Mouse (Mus musculus) left cerebral cortex, adult 8-10 months (tissue): ENCODE results near the gene Poc1a. TPM values are rescaled to one million over a fixed set of nuclear protein-coding genes. Genes with fewer than 3 reads are reported as not detected.

Experiments used
- DNase-seq, 2 experiments: peaks; one replicate each; pipeline ENCODE4 v3.0.0; 2022; ENCODE audit warnings: low spot score in 2 of 2
- total RNA-seq, 4 experiments: library from RNA; stranded (reverse); gene quantifications; 2 replicates each; pipeline ENCODE4 v1.2.4; 2022

Poc1a gene
- total RNA-seq, 4 experiments from 2014 or later, result 14.6 to 18.3 (median 16.7) TPM

DNA sequence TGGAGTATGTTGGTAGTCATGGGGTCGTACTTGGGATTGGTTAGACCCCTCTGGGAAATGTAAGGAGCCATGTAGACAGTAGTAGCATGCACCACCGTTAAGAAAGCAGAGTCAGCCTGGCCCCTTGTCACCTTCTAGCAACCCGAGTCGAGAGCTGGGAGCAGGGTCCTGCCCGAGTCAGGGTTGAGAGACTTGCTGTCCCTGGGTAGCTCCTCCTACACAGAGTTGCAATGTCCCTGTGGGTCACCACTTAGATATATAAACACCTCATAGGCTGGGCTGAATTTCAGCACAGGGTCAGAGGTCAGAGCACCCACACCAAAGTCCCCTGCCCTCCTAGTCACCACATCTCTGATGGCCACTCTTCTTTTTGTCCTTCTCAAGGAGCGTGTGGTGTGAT lies 20.1 kb downstream of the Poc1a start:
- no peak for DNase-seq

DNA sequence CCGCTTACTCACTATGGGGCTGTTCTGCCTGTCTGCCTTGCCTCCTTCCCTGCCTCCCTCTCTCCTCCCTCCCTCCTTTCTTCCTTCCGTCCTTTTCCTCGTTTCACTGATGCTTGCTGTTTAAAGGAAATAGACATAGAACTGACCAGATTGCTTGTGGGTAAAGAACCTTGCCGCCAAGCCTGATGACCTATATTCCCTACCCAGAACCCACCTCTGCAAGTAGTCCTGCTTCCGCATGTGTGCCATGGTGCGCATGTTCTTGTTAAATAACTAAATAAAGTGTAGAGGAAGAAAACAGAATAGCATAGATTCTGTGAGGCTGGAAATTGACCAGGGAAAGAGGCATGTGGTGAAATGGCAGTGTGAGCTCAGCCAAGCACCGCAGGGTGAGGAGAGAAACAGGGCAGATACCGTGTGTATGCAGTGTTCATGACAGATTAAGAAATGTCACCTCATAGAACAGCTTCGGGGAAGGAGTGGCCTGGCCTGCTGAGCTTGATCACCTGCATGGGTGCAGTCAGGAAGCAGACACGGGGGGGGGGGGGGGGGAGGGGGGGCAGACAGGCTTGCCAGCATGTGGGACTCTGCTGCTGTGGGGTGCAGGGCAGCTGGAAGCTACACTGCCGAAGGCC lies 20.7 kb downstream of the Poc1a start:
- DNase-seq, result no peak

DNA sequence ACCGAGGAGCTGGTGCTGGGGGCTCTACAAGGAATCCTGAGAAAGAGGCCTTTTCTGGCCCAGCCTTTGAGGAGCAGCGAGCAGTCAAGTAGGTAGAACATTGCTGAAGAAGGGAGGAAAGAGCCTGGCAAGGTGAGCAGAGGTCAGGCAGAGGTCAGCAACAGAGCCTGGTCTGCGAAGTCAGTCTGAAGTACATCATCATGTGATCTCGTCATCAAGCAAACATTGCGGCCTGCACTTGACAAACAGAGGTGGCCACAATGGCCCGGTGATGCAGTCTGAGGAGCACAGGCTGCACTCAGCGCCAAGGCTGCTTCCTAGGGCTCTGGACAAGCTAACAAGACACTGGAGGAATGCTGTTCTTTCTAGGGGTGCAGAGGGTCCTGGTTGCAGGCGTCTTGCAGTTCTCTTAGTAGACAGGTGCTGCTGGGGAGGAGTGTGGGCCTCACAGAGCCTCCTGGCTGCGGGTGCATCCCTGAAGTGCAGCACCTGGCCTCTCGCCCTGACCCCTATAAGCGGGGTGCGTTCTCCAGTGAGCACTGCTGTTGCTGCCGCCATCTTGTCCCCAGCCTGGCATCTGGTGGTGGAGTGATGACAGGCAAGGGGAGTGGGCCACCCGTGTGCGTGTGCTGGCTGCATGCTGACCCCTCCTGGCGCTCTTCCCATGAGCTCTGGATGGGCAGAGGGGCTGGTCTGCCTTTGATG lies 21.7 kb downstream of the Poc1a start:
- no peak for DNase-seq

DNA sequence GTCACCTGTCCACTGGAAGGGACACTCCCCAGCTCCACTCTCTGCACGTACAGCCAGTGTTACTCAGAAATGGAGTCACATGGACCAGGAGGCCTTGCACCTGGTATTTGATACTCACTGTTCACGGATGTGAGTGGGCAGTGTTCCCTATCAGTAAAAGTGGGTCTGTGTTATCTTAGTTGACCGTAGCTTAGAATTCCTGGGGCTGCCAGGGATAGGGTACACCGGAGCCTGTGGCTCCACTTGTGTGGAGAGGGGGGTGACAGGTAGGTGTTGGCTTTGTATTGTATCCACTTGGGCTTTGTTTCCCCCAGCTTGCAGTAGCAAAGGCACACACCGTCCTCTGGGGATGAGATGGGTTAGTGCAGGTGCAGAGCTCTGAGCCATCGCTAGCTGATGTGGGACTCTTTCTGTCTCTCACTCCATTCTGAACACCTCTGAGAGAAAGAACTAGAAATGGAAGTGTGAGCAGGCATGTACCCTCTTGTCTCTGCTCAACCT lies 22.6 kb downstream of the Poc1a start:
- DNase-seq, result no peak

DNA sequence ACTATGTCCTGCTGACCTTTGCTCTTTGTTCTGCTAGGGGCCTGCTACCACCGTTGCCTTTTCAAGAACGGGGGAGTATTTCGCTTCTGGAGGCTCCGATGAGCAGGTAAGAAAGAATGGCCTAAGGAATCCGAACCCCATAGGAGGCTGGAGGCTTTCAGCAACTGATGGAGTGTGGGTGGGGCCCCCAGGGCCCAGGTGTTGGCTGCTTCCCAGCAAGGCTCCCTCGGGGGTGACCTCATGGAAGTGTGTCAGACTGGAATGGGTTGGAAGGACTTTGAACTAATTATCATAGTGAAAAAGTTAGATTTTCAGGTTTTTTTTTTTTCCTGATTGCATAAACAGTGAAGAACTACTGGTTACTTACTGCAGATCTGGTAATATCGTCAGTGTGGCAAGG lies 24.4 kb downstream of the Poc1a start:
- DNase-seq, result no peak

DNA sequence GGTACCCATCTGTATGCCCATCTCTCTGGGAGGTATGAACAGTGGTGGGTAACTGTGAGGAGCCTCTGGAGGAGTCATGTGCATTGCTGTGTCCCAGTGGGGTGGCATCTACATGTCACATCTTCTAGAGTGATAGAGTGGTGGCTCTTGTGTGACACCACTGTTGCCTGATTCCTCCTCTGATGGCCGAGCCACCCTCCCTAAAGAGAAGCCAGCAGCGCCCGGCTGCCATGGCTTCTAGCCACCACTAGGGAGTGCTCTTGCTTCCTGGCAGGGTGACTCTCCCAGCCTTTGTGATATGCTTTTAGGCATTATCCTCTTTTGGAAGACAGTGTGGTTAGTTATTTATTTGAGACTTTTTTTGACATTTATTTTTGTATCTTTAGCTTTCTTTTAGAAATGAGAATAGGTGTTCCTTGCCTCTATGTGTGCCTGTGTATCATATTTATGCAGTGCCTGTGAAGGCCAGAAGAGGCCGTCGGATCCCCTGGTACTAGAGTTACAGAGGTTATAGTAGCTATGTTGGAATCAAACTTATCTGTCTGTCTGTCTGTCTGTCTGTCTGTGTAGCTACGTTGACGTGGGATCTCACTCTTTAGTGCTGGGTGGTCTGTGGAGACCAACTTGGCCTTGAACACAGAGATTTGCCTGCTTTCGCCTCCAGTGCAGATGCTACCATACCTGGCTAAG lies 25.9 kb downstream of the Poc1a start:
- DNase-seq, result peak in 1 of 2 experiments; percentile 64

DNA sequence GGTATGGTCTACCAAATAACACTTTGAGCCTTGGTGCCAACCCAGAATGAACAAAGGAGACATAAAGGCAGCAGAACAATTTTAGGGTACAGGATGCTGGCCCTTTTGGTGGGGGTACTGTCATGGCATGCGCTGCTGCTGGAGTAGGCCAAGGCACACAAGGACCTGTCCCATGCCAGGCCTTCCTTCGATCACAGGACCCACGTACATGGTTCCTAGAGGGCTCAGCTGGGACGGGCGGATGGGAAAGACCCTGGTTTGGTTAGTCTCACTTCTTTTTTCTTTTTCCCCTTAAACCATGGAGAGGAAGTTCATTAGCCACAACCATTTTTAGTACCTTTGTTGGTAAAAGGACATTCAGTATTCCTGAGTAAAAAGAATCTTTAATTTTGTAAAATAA lies 27.3 kb downstream of the Poc1a start:
- no peak for DNase-seq

DNA sequence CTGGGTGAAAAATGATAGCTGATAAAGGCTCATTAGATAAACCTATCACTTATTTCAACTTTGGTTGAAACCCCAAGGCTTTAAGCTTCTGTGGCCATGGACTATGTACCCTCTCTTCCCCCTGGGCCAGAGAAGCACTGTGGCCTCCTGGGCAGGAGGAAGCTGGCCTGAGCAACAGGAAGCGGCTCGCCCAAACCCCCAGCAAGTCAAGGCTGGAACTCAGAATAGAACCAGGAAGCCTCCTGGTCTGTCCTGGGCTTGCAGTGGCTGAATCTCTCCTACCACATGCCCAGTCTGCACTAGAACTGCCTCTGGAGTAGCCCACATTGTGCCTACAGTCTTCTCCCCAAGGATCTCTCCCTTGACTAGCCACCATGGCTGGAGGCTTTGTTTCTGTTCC lies 27.7 kb downstream of the Poc1a start:
- no peak for DNase-seq

DNA sequence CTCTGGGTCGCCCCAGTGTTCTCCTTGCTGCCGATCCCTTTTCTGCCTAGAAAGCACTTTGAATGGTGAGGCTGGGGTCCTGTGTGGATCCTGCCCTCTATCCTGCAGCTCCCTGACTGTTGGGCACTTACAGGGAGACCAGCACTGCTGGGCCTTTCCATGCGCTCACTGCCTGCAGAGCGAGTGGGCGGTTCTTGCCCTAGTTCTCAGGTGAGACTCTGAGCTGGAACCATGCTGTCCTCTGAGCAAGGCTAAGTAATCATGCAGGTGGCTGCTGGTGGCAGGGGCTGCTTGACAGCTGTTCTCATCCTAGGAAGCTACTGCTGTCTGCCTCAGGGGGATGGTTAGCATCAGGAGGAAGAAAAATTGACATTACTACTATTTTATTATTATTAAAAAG lies 28.1 kb downstream of the Poc1a start:
- DNase-seq, result peak in 1 of 2 experiments; percentile 64

DNA sequence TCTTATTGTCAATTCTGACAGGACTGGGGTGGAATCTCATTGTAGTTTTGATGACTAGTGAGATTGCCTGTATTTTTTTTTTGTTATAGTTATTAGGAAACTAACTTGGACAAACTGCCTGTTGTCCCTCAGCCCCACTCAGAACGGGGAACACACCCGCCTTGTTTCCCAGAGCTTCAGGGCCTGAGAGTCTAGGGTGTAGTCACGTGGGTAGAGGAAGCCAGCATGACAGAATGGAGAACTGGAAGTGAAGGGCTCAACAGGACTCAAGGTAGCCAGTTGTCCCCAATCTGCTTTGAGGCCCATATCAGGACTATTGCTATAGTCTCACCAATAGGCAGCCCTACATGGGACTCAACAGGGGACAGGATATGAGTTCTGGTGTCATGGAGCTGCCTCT lies 29.0 kb downstream of the Poc1a start:
- no peak for DNase-seq

DNA sequence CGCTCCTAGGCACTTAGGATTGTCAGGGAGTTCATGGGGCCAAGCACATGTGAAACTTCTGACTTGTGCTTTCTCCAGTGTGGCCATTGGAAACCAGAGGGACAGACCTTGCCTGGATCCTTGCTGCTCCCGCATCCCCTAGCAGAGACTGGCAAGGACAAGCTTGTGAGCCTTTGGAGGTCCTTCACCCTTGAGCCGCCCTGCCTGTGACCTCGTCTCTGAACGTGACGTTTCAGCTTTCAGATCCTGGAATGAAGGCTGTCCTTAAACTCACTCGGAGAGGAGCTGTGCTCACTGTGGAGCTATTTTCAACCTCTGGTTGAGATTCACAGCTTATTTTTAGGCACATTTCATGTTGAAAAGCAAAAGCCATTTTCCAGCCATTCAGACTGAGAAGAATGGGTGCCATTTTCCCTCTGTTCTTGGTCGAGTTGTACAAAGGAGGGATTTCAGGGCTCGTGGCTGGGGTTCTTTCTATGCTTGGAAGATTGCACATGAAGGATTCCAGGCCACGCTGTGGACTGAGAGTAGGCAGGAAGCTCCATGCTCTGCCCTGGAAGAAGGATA lies 30.8 kb downstream of the Poc1a start:
- DNase-seq, result no peak

DNA sequence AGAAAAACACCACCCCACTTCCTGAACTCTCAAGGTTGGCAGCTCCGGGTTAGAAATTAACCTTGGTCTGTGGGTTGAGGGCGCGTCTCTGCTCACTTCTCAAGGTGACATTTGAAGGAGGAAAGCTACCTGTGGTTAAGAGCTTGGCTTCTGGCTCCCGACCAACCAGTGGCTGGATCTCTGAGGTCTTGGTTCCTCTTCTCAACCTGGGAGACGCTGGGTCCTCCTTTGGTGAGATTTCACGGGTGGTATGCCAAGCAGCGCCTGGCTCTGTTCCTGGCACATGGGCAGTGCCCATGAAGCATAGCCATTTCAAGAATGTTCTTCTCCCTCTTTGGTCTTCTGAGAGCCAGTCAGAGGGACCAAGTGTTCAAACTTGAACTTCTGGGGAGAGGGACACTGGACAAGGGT lies 32.1 kb downstream of the Poc1a start:
- DNase-seq, result no peak

DNA sequence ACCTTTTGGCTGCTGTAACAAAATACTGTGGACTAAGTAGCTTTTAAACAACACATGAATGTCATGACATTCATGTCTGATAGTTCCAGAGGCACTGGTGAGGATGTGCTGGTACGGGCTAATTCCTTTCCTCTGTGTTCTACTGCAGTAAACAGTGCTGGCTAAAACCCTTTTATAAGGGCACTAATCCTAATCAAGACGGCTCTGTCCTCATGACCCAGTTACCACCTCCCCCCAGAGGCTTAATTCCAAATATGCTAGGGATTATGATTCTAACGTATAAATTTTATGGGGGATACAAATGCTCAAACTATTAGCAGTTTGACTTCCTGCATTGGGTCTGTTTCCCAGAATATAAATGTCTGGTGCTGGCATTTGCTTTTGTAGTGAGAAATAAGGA lies 33.3 kb downstream of the Poc1a start:
- DNase-seq, result no peak

DNA sequence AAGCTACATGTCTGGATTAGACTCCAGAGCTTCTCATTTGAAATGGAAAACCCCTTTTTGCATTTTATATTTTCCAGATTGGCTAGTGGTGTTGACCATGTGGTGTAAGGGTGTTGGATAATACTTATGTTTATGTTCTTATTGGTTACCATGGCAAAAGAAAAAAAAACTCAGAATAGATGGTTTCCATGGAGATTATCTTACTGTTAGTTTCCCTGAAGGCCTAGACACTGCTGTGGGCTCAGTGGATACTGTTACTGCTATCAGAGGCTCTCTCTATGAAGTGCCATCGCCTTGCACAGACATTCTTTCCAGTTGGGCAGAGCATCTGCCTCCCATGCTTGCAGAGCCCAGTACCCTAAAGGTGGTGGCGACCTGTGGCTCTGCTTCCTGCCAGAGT lies 37.2 kb downstream of the Poc1a start:
- DNase-seq, result no peak

DNA sequence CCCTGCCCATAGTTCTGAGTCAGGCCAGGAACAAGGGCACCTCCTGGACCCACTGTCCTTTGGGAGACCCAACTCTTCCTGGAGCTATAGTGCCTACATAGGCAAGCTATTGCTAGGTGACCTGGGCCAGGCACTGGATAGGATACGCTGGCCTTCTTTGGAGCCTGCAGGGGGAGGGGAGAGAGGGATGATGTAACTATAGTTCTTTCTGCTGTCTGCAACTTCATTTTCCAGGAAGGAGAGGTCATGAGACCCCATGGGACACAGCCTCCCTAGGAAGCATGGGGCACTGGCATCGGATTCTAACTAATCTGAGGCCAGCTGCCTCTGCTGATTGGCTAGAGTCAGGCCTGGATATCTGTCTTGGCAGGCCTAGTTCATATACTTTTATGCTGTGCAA lies 38.2 kb downstream of the Poc1a start:
- DNase-seq, result no peak

DNA sequence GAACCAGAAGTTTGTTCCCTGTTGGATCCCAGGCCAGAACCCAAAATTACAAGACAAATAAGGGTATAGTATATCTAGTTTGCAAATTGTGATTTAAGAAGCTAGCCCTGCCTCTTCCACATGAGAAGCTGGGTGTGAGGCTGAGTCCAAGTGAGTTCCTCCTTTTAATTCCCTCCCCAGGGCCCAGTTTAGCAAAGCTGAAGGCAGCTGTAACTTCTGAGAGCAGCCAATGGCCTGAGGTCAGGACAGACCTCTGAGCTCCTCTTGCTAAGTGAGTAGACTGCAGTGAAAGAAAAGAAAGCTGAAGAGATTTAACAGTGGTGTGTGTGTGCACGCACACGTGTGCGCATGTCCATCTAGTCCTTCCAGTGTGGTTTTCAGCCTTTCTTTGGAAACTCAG lies 41.6 kb downstream of the Poc1a start:
- DNase-seq, result no peak

DNA sequence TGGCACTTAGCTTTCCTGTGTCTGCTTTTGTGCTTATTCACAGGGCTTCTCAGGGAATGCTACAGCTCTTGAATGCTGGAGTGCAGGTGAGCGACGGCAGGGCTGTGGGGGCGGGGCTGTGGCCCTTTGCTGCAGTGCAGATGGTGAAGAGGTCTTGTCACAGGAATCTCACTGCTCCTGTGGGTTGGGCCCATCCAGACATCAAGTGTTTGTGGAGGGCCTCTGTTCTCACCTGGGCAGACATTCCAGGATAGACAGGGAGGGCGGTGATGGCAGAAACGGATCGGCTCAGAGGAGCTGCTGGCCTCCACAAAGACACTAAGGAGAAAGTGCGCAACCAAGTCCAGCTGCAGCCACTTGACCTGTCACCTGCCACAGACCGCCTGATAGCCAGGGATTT lies 45.4 kb downstream of the Poc1a start:
- DNase-seq, result no peak

DNA sequence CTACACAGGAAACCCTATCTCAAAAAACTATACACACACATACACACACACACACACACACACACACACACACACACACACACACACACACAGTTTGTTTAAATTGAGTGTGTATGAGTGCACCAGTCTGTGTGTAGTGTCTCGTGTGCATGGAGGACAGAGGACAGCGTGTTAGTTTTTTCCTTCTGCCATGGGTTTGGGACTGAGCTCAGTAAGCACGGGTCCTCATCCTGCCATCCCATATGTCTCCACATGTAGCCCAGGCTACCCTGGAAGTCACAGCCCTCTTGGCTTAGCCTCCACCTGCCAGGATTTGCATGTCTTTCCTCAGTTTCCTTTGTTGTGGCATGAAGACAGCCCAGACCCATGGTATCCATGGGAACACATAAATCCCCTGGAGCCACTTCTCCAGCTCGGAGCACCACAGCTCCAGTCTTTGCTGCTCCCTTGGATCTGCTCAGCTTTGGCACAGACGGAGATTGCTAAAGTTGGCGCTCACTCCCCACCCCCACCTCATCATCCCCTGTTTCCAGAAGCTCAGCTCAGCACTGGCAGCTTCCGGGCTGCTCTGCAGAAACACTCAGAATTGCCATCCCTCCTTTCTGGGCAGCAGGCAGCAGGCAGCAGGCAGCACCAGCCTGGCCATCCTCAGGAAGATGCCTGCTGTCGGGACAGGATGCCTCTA lies 46.4 kb downstream of the Poc1a start:
- peak in 1 of 2 experiments; percentile 54 for DNase-seq

DNA sequence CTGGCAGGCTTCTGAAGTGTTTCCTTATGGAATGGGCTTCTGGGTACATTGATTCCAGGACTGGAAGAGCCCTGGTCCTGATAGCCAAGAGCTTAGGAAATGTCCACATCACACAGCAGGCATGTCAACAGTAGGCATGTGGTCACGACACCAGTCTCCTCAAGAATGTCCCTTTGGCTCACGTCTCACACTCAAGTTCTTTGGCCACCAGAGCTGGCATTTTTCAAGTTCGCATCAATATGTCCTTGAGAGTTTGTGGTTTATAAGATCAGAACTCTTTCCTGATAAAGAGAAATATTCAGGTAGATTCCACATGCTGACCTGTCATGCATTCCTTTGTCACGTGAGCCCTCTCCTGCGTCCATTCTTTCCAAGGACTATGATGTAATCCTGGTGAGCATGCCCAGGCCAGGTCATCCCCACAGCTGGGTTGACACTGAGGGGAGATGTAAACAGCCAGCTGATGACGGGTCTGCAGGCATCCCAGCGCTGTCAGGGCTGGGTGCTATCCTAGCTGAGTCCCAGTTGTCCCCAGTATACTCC lies 47.3 kb downstream of the Poc1a start:
- no peak for DNase-seq

DNA sequence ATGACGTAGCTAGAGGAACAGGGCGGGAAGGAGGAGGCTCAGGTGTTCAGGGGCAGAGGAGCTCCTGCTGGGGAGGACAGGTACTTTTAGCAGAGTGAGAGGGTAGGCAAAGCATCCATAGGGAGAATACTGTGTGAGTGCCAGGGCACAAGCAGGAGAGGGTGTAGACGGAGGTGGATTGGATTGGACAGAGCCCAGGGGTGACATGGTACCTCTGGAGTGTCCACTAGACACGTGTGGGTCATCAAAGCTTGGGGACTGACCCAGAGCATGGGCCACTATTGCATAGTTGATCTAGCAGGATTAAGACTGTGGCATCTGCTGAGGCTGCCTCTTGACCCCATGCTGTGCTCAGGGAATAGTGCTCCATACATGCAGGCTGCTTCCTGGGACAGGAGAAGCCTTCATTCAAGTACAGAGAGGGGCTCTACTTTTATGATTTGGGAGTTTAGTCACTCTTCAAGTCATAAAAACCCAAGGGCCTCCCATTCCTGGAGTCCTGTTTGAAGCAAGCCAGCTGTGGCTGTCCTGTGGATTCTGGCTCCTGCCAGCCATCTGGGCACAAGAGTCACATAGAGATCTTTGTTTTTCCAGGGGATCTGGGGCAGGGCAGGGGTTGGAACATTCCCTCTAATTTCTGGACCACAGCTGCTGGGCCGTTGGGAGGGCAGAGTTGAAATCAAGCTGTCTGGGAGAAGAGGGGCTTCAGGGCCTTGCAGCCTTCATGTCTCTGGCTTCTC lies 48.1 kb downstream of the Poc1a start:
- no peak for DNase-seq

DNA sequence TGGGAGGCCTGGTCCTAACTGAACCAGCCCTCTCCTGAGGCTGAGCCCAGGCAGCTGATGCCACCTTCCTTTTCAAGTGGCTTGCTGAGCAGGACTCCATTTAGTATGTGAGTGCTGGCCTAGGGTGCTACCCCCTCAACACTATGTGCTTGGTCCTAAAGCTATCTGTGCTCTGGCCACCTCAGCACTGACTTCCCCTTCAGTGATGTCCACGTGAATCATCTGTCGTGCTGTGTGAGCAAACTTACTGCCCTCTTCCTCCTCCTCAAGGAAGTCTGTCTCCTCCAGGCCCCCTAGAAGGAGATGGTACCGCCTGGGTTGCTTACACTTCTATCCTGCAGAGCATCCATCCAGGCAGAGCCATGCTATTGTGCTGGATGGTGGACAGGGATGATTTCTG lies 51.9 kb downstream of the Poc1a start:
- DNase-seq, result no peak
